Mouse (Mus musculus) limb, embryonic 14.5 days (tissue): Measurements from ENCODE around the gene Szrd1. TPM values are rescaled to one million over a fixed set of nuclear protein-coding genes. Genes with fewer than 3 reads are reported as not detected.

ENCODE experiments used
- ATAC-seq: fragments of 200-750 bp; cut with Nextera tagmentation; 2 replicates; pipeline ENCODE4 v1.8.0; 2017; ENCODE audit warnings: low read depth, moderate number of reproducible peaks, moderate TSS enrichment; ENCODE audit not compliant: low FRiP score
- DNase-seq: peaks from one replicate; pipeline ENCODE4 v3.0.0-alpha.2; 2015; ENCODE audit warnings: low spot score
- H3K27ac ChIP-seq: fragments of 300-500 bp; sonication (generic); replicated peaks from 2 replicates; pipeline ENCODE4 v1.5.1; 2014; ENCODE audit warnings: low read depth, mild to moderate bottlenecking, low read length, moderate library complexity, mixed read lengths
- H3K27me3 ChIP-seq: fragments of 300-500 bp; sonication (generic); 2 replicates; pipeline ENCODE4 v1.6.1; 2014; ENCODE audit warnings: low read length, mixed read lengths; ENCODE audit not compliant: control insufficient read depth, insufficient read depth
- H3K36me3 ChIP-seq: fragments of 300-500 bp; sonication (generic); 2 replicates; pipeline ENCODE4 v1.6.1; 2014; ENCODE audit warnings: mild to moderate bottlenecking, low read length, moderate library complexity, mixed read lengths; ENCODE audit not compliant: control insufficient read depth, insufficient read depth
- H3K4me1 ChIP-seq: fragments of 300-500 bp; sonication (generic); 2 replicates; pipeline ENCODE4 v1.6.1; 2014; ENCODE audit warnings: antibody characterized with exemption, low read length, mixed read lengths; ENCODE audit not compliant: control insufficient read depth, insufficient read depth
- H3K4me2 ChIP-seq: fragments of 300-500 bp; sonication (generic); replicated peaks from 2 replicates; pipeline ENCODE4 v1.6.1; 2014; ENCODE audit warnings: low read depth, mild to moderate bottlenecking, low read length, moderate library complexity; ENCODE audit not compliant: severe bottlenecking
- H3K4me3 ChIP-seq: fragments of 300-500 bp; sonication (generic); replicated peaks from 2 replicates; pipeline ENCODE4 v1.5.1; 2014; ENCODE audit warnings: low read length
- H3K9ac ChIP-seq: fragments of 300-500 bp; sonication (generic); 2 replicates; pipeline ENCODE4 v1.6.1; 2014; ENCODE audit warnings: mild to moderate bottlenecking, low read depth, low read length, moderate library complexity; ENCODE audit not compliant: severe bottlenecking
- H3K9me3 ChIP-seq: fragments of 300-500 bp; sonication (generic); 2 replicates; pipeline ENCODE4 v1.6.1; 2016; ENCODE audit warnings: low read length; ENCODE audit not compliant: control insufficient read depth
- POLR2A ChIP-seq: fragments of 200-500 bp; IDR thresholded peaks from 2 replicates; pipeline ENCODE4 v1.8.0; 2012; ENCODE audit warnings: inconsistent platforms, mild to moderate bottlenecking, moderate library complexity, borderline replicate concordance; ENCODE audit not compliant: insufficient read depth, insufficient read length; ENCODE audit errors: extremely low read depth
- WGBS: fragments of 180-500 bp; shearing (Covaris S2); extraction: QIAGEN DNeasy Blood & Tissue Kit; methylation state at CpG from one replicate; pipeline ENCODE4 v1.1.7; 2014; 5-methylcytosine and 5-hydroxymethylcytosine counted together
- polyA plus RNA-seq, 2 experiments: library from polyadenylated mRNA; depleted of rRNA in 1 of 2; stranded (reverse) in 1 of 2; unstranded in 1 of 2; fragments of >200 nt; fragmentation: Nextera tagmentation in 1 of 2; extraction: Ambion mirVana in 1 of 2; gene quantifications; 2 replicates each; pipeline versions ENCODE4 v1.2.1 to v1.2.3; 2012 to 2014

Gene Szrd1
- polyA plus RNA-seq, 2 experiments: 38.6 to 63.7 TPM

DNA sequence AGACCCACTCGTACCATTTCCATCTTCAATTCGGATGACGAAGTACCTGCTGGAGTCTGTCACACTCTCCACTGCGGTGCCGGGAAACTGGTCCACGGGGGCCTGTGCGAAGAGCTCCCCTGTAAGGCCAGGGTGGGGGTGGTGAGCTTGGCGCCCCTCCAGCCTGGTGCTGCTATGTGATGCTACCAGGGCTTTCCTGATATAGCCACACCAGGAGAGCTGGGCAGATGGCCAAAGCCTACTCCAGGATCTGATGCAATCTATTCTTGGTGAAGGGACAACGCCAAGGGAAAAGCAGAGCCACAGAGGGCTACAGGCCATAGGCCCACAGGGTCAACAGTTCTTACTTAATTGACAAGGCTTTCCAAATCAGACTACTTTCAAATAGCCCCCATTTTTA is 65.9 kb downstream of the Szrd1 start:
- TF ChIP-seq POLR2A: no peak
- H3K27ac ChIP-seq: no peak overlapping the region
- ATAC-seq (no peak), DNase-seq (no peak)
- H3K9ac ChIP-seq: no peak overlapping the region
- H3K4me1 ChIP-seq: peaks cover 10% of the 10 kb centered on the region
- WGBS: 89% methylated on average over 9 of the region's 9 CpGs
- H3K4me2 ChIP-seq: no peak overlapping the region
- H3K9me3 ChIP-seq: no peaks in the 10 kb centered on the region
- H3K36me3 ChIP-seq: peaks cover 66% of the 10 kb centered on the region
- no peak overlapping the region for H3K4me3 ChIP-seq
- no peaks in the 10 kb centered on the region for H3K27me3 ChIP-seq

- ATAC-seq: no peak
- no peaks in the 10 kb centered on the region for H3K27me3 ChIP-seq
- no peak overlapping the region for H3K27ac ChIP-seq
- no peaks in the 10 kb centered on the region for H3K9me3 ChIP-seq
- no peak for TF ChIP-seq POLR2A
- 96% methylated on average over 11 of the region's 11 CpGs for WGBS
- DNase-seq: no peak
- peaks cover 77% of the 10 kb centered on the region for H3K36me3 ChIP-seq
- no peak overlapping the region for H3K4me2 ChIP-seq
- H3K4me1 ChIP-seq: peaks cover 9% of the 10 kb centered on the region
- no peak overlapping the region for H3K9ac ChIP-seq
- no peak overlapping the region for H3K4me3 ChIP-seq
These were observed 67.1 kb downstream of the Szrd1 start for GRCm38 (mm10) chr4:141072502-141072901.

DNA sequence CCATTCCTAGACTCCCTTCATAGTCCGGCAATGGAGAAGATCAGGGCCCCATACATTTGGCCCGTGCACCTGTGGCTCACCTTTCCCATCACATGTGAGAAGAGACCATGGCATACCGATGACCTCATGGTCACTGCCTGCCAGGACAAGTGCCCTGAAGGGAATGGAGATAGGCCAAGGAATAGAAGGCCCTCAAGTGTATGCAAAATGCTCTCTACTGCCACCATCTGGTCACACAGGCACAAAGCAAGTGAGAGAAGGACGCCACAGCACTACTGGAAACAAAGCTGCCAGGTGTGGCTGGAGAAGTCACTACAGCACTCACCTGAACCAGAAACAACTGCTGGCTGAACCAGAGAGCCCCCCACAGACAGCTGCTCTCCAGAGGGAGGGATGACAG is 69.8 kb downstream of the Szrd1 start:
- no peak overlapping the region for H3K4me2 ChIP-seq
- no peaks in the 10 kb centered on the region for H3K4me1 ChIP-seq
- no peaks in the 10 kb centered on the region for H3K27me3 ChIP-seq
- no peak overlapping the region for H3K4me3 ChIP-seq
- 56% methylated on average over 4 of the region's 4 CpGs for WGBS
- ATAC-seq: no peak
- peaks cover 91% of the 10 kb centered on the region for H3K36me3 ChIP-seq
- TF ChIP-seq POLR2A: no peak
- peak; percentile 19 for DNase-seq
- no peaks in the 10 kb centered on the region for H3K9me3 ChIP-seq
- H3K27ac ChIP-seq: no peak overlapping the region
- H3K9ac ChIP-seq: no peak overlapping the region

- ATAC-seq (no peak), DNase-seq (no peak)
- H3K4me3 ChIP-seq: no peak overlapping the region
- H3K4me1 ChIP-seq: no peaks in the 10 kb centered on the region
- H3K4me2 ChIP-seq: no peak overlapping the region
- H3K27me3 ChIP-seq: no peaks in the 10 kb centered on the region
- H3K27ac ChIP-seq: no peak overlapping the region
- no peak overlapping the region for H3K9ac ChIP-seq
- peaks cover 80% of the 10 kb centered on the region for H3K36me3 ChIP-seq
- 92% methylated on average over 8 of the region's 8 CpGs for WGBS
- no peaks in the 10 kb centered on the region for H3K9me3 ChIP-seq
- no peak for TF ChIP-seq POLR2A
These were observed 70.9 kb downstream of the Szrd1 start for GRCm38 (mm10) chr4:141068655-141069054.

GRCm38 (mm10) chr4:141067516-141068046 is 72.0 kb downstream of the Szrd1 start:
- no peak overlapping the region for H3K4me3 ChIP-seq
- H3K27ac ChIP-seq: no peak overlapping the region
- 93% methylated on average over 9 of the region's 9 CpGs for WGBS
- H3K4me1 ChIP-seq: no peaks in the 10 kb centered on the region
- H3K4me2 ChIP-seq: no peak overlapping the region
- no peak for TF ChIP-seq POLR2A
- H3K27me3 ChIP-seq: no peaks in the 10 kb centered on the region
- no peak overlapping the region for H3K9ac ChIP-seq
- H3K9me3 ChIP-seq: no peaks in the 10 kb centered on the region
- ATAC-seq (no peak), DNase-seq (no peak)
- peaks cover 70% of the 10 kb centered on the region for H3K36me3 ChIP-seq
